Mouse (Mus musculus) CH12.LX (cell line): Measurements from ENCODE around the gene Gmcl1.

Experiments used
- ETS1 ChIP-seq: conservative IDR thresholded peaks from 2 replicates; pipeline ENCODE4 v1.6.1; 2012; ENCODE audit warnings: low read depth, mild to moderate bottlenecking, inconsistent platforms, low read length, improper control_type of control experiment, moderate library complexity
- MAFK ChIP-seq: IDR thresholded peaks from 2 replicates; pipeline ENCODE4 v1.6.1; 2011; ENCODE audit warnings: low read length, improper control_type of control experiment; ENCODE audit not compliant: insufficient replicate concordance
- MAX ChIP-seq: IDR thresholded peaks from 2 replicates; pipeline ENCODE4 v1.6.1; 2011; ENCODE audit warnings: low read length, improper control_type of control experiment
- RAD21 ChIP-seq: IDR thresholded peaks from 2 replicates; pipeline ENCODE4 v1.6.1; 2011; ENCODE audit warnings: low read depth, mild to moderate bottlenecking, low read length, improper control_type of control experiment, moderate library complexity
- ZNF384 ChIP-seq: IDR thresholded peaks from 2 replicates; pipeline ENCODE4 v1.6.1; 2012; ENCODE audit warnings: low read depth, low read length, improper control_type of control experiment, inconsistent platforms

DNA sequence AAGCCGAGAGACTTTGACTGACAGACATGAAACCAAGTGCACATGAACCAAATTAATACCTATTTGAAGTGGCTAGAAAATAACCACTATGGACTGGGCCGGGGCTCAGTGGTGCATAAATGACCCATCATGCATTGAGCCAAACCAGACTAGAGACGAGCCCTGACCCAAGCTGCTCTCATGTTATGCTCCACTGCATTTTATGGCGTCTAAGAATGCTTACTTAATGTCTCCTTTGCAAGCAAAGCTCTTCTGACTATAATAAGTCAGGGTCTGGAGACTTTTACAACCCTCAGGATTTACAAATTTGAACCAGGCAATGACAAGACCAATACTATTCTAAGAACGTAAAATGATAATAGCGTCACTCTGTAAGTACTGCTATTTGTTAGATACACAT lies 54.8 kb downstream of the Gmcl1 start:
- TF ChIP-seq MAFK (no peak), ZNF384 (no peak), MAX (no peak), ETS1 (no peak), RAD21 (no peak)
